Mouse (Mus musculus): ENCODE data around the gene Psg25. TPM values are rescaled to one million over a fixed set of nuclear protein-coding genes. Genes with fewer than 3 reads are reported as not detected.
"Not testable (repeated sequence)": the region's sequence is repeated elsewhere in the genome, so short reads cannot be mapped to it uniquely, and the experiment has no call there.

The Psg25 gene
- not detected for total RNA-seq (2021)
- long read RNA-seq, experiment 1, result 0 reads
- long read RNA-seq, experiment 2, result 0 reads

- no peak for TF ChIP-seq CTCF (IDR thresholded peaks at IDR 0.05)
Measured at GRCm38 (mm10) chr7:18532169-18532568, at the start of gene Psg25. Gene Psg25, minus strand, starts transcription at chr7:18532269.

GRCm38 (mm10) chr7:18567205-18567604 lies 35.1 kb upstream of the Psg25 start, which contains the start of gene Psg27:
Gene Psg27, minus strand, starts transcription at chr7:18567305.
- intact Hi-C loops (cut with DNase I), result no loop called here
- no peak for TF ChIP-seq CTCF (IDR thresholded peaks at IDR 0.05)
- Histone ChIP-seq H3K4me3 (no peak within 1 kb of the TSS), H3K27ac (no peak within 1 kb of the TSS)
- no peak for DNase-seq (ENCODE audit: extremely low spot score in 1 of 2, low spot score in 2 of 2)

More at GRCm38 (mm10) chr7:18532169-18532568, at the start of gene Psg25:
- H3K27ac ChIP-seq, result no peak within 1 kb of the TSS
- no peak for DNase-seq (ENCODE audit: extremely low spot score in 1 of 2, low spot score in 2 of 2)
- H3K4me3 ChIP-seq, result no peak within 1 kb of the TSS
- intact Hi-C loops (cut with DNase I), result no loop called here

GRCm38 (mm10) chr7:18559850-18560249 lies 27.8 kb upstream of the Psg25 start:
- DNase-seq (ENCODE audit: extremely low spot score in 1 of 2, low spot score in 2 of 2), result no peak
- intact Hi-C loops (cut with DNase I), result no loop called here
- no peak overlapping the region for H3K4me3 ChIP-seq

GRCm38 (mm10) chr7:18555751-18556150 lies 23.7 kb upstream of the Psg25 start:
- intact Hi-C loops (cut with DNase I); H3K4me3 ChIP-seq; H3K27ac ChIP-seq; DNase-seq (ENCODE audit: extremely low spot score in 1 of 2, low spot score in 2 of 2): not testable (repeated sequence)

More at GRCm38 (mm10) chr7:18559850-18560249, 27.8 kb upstream of the Psg25 start:
- TF ChIP-seq CTCF (IDR thresholded peaks at IDR 0.05), result no peak
- H3K27ac ChIP-seq, result no peak overlapping the region

- H3K4me3 ChIP-seq, result no peak overlapping the region
- H3K27ac ChIP-seq, result no peak overlapping the region
- no peak for DNase-seq (ENCODE audit: extremely low spot score in 1 of 2, low spot score in 2 of 2)
- TF ChIP-seq CTCF (IDR thresholded peaks at IDR 0.05), result no peak
- intact Hi-C loops (cut with DNase I), result no loop called here
Measured at GRCm38 (mm10) chr7:18533420-18533819, 1.4 kb upstream of the Psg25 start.

GRCm38 (mm10) chr7:18524668-18525067 lies 7.4 kb downstream of the Psg25 start:
- no peak for TF ChIP-seq CTCF (IDR thresholded peaks at IDR 0.05)
- no peak overlapping the region for H3K4me3 ChIP-seq
- intact Hi-C loops (cut with DNase I), result no loop called here
- H3K27ac ChIP-seq, result no peak overlapping the region
- no peak for DNase-seq (ENCODE audit: extremely low spot score in 1 of 2, low spot score in 2 of 2)

GRCm38 (mm10) chr7:18512848-18513247 lies 19.2 kb downstream of the Psg25 start:
- H3K27ac ChIP-seq; H3K4me3 ChIP-seq; DNase-seq (ENCODE audit: extremely low spot score in 1 of 2, low spot score in 2 of 2); intact Hi-C loops (cut with DNase I): not testable (repeated sequence)

GRCm38 (mm10) chr7:18512417-18512816 lies 19.7 kb downstream of the Psg25 start:
- DNase-seq (ENCODE audit: extremely low spot score in 1 of 2, low spot score in 2 of 2); intact Hi-C loops (cut with DNase I); H3K27ac ChIP-seq; H3K4me3 ChIP-seq: not testable (repeated sequence)

- TF ChIP-seq CTCF (IDR thresholded peaks at IDR 0.05), result no peak; the same call in 1 of the 2 replicates
- no peak overlapping the region for H3K27ac ChIP-seq
- intact Hi-C loops (cut with DNase I), result no loop called here
- H3K4me3 ChIP-seq, result no peak overlapping the region
- DNase-seq (ENCODE audit: extremely low spot score in 1 of 2, low spot score in 2 of 2), result no peak
Measured at GRCm38 (mm10) chr7:18511479-18511878, 20.6 kb downstream of the Psg25 start.

- no peak for TF ChIP-seq CTCF (IDR thresholded peaks at IDR 0.05)
- Histone ChIP-seq H3K4me3 (no peak within 1 kb of the TSS), H3K27ac (no peak within 1 kb of the TSS)
- intact Hi-C loops (cut with DNase I), result no loop called here
- no peak for DNase-seq (ENCODE audit: extremely low spot score in 1 of 2, low spot score in 2 of 2)
Measured at GRCm38 (mm10) chr7:18484077-18484476, 48.0 kb downstream of the Psg25 start, which contains the start of gene Psg26. Gene Psg26, minus strand, starts transcription at chr7:18484177.

Other genes with a start within 250 kb of the Psg25 start
- gene Psg18, start 177.3 kb downstream of the Psg25 start, total RNA-seq (2021), result not detected
- not detected for gene Psg28, start 100.2 kb downstream of the Psg25 start, total RNA-seq (2021)
- not detected for gene Psg26, start 48.1 kb downstream of the Psg25 start, total RNA-seq (2021)
- not detected for gene Psg27, start 35.0 kb upstream of the Psg25 start, total RNA-seq (2021)
- not detected for gene Psg23, start 84.2 kb upstream of the Psg25 start, total RNA-seq (2021)
- gene Psg21, start 124.5 kb upstream of the Psg25 start, total RNA-seq (2021), result not detected
- gene Psg20, start 153.9 kb upstream of the Psg25 start, total RNA-seq (2021), result not detected
- not detected for gene Psg22, start 185.8 kb upstream of the Psg25 start, total RNA-seq (2021)